Comparison of ENCODE assay signal across 14 mouse cellular contexts in the genomic region with DNA sequence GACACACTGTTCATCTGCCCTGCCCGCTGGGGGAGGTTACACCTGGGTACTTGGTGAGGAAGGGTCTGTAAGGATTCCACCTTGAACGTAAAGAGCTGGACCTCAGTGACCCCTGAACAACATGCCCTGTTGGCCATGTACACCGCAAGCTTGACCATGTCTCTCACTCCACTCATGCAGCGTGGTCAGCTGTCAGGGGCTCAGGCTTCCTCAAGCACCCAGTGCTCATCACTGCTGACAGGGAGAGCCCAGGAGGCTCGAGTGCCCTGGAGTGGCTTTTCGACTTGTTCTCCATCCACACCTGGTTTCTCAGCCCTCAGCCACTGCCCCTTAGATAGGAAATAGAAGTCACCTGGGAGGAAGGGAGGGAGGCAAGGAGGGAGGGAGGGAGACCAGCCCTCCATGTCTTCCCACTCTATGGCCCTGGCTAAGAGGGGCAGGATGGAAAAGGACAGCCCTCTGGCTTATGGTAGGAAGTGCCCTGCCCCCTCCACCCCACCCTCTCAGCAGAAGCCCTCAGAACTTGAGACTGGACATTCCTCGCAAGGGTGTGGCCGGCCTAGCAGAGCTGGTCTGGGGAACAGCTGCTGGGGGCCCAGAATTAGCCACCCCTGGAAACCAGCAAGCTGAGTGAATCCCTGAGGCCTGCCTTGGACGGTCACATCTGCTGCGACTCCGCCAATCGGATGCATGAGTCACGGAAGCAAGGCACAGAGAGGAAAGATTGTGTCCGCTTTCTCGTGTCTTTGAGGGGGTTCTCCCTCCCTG. TPM values are rescaled to one million over a fixed set of nuclear protein-coding genes. Genes with fewer than 3 reads are reported as not detected.
A peak's percentile ranks its signal among the peaks of the same experiment; 100 is the strongest.
DNase-seq lines count a peak whose midpoint lies in the region; ATAC-seq lines count a peak whose summit lies in the region.
"Had no signal": no experiment of that assay in that cellular context is flagged by ENCODE, and none has a peak within 500 bp of the region (broad histone marks: within the 10 kb centered on the region; RNA-seq: fewer than 3 reads in every experiment).

No protein-coding gene starts in this region.

- no peaks in the 10 kb centered on the region for H3K27me3 ChIP-seq in limb, embryonic 10.5 days (ENCODE audit: low read depth, poor library complexity, severe bottlenecking)
- H3K27me3 ChIP-seq in hindbrain, embryonic 13.5 days: no peaks in the 10 kb centered on the region
- no peaks in the 10 kb centered on the region for H3K27me3 ChIP-seq in midbrain, embryonic 10.5 days (ENCODE audit: low read depth, poor library complexity, severe bottlenecking)

- H3K36me3 ChIP-seq in limb, embryonic 10.5 days: no peaks in the 10 kb centered on the region
- H3K36me3 ChIP-seq in hindbrain, embryonic 13.5 days: no peaks in the 10 kb centered on the region
- no peaks in the 10 kb centered on the region for H3K36me3 ChIP-seq in midbrain, embryonic 10.5 days

- intact Hi-C loops in gastrocnemius, postnatal 14 days (cut with DNase I; ENCODE audit: low total_unique reads): no loop called here

- 68% methylated on average over 15 of the region's 15 CpGs for WGBS in limb, embryonic 10.5 days
- 83% methylated on average over 15 of the region's 15 CpGs for WGBS in hindbrain, embryonic 13.5 days
- WGBS in midbrain, embryonic 10.5 days: 81% methylated on average over 15 of the region's 15 CpGs

- peaks cover 8% of the 10 kb centered on the region for H3K4me1 ChIP-seq in limb, embryonic 10.5 days
- H3K4me1 ChIP-seq in hindbrain, embryonic 13.5 days (replicated peaks): no peaks in the 10 kb centered on the region
- peaks cover 7% of the 10 kb centered on the region; the same call in 1 of the 2 replicates for H3K4me1 ChIP-seq in midbrain, embryonic 10.5 days
- H3K4me1 ChIP-seq: megakaryocyte, embryonic 14.5 days had no signal

- no peak for ATAC-seq in hindbrain, embryonic 13.5 days (ENCODE audit: low FRiP score)
- ATAC-seq: forebrain, embryonic 16.5 days; hindbrain, postnatal 0 days had no signal

- H3K9me3 ChIP-seq in limb, embryonic 10.5 days (replicated peaks): no peaks in the 10 kb centered on the region
- H3K9me3 ChIP-seq in hindbrain, embryonic 13.5 days: peaks cover 5% of the 10 kb centered on the region; the same call in 1 of the 2 replicates
- H3K9me3 ChIP-seq in midbrain, embryonic 10.5 days (replicated peaks): no peaks in the 10 kb centered on the region; the same call in 1 of the 2 replicates
- H3K9me3 ChIP-seq: megakaryocyte, embryonic 14.5 days had no signal

- no peak overlapping the region for H3K4me3 ChIP-seq in limb, embryonic 10.5 days
- no peak overlapping the region for H3K4me3 ChIP-seq in hindbrain, embryonic 13.5 days
- no peak overlapping the region for H3K4me3 ChIP-seq in midbrain, embryonic 10.5 days
- H3K4me3 ChIP-seq: megakaryocyte, embryonic 14.5 days had no signal

- peak; percentile 98 for DNase-seq in heart, adult 11 months
- no peak for DNase-seq in heart, adult 8-10 months (ENCODE audit: low spot score)
- peak; percentile 19 for DNase-seq in 416B (ENCODE audit: low read depth)
- peak; percentile 74 for DNase-seq in gastrocnemius, postnatal 14 days
- DNase-seq in limb, embryonic 10.5 days (ENCODE audit: low spot score): no peak
- no peak for DNase-seq in spleen, adult 12 weeks (ENCODE audit: low spot score)
- no peak for DNase-seq in midbrain, embryonic 10.5 days (ENCODE audit: low spot score)
- DNase-seq: adrenal gland, postnatal 10 days had no signal

- H3K4me2 ChIP-seq in hindbrain, embryonic 13.5 days: no peak overlapping the region

- peak overlapping the region; percentile 19; the same call in 1 of the 2 replicates for H3K27ac ChIP-seq in limb, embryonic 10.5 days
- no peak overlapping the region for H3K27ac ChIP-seq in hindbrain, embryonic 13.5 days
- H3K27ac ChIP-seq in midbrain, embryonic 10.5 days (replicated peaks): no peak overlapping the region
- H3K27ac ChIP-seq: hindbrain, postnatal 0 days had no signal

- no peak overlapping the region for H3K9ac ChIP-seq in hindbrain, embryonic 13.5 days

RNA-seq across cellular contexts. Expression of a gene that starts 11.2 kb away (rescaled TPM):
- total RNA-seq in heart, adult 8-10 months (2022): 100 to 1,000 TPM; 423 to 464 (median 433) TPM
- 100 to 1,000 TPM; 352 to 422 TPM for total RNA-seq in gastrocnemius, postnatal 14 days (2021)
- polyA plus RNA-seq in limb, embryonic 10.5 days (2016; fragmentation: Nextera tagmentation; extraction: Ambion mirVana): 0.59 and 0.71 TPM in 2 replicates
- polyA plus RNA-seq in hindbrain, embryonic 13.5 days (2015; fragmentation: Nextera tagmentation; extraction: Ambion mirVana): 0.38 and 0.49 TPM in 2 replicates
- polyA plus RNA-seq in midbrain, embryonic 10.5 days (2016; fragmentation: Nextera tagmentation; extraction: Ambion mirVana): 0.32 and 0.59 TPM in 2 replicates
- total RNA-seq: common myeloid progenitor, adult 5-6 weeks; neutrophil, adult 5-6 weeks had no signal

RNA-seq across cellular contexts. Expression of a gene that starts 37.9 kb away (rescaled TPM):
- total RNA-seq in heart, adult 8-10 months (2022): 10 to 100 TPM; 19.4 to 21.8 (median 20.3) TPM
- 10 to 100 TPM; 25.9 to 29.5 TPM for total RNA-seq in gastrocnemius, postnatal 14 days (2021)
- polyA plus RNA-seq in limb, embryonic 10.5 days (2016; fragmentation: Nextera tagmentation; extraction: Ambion mirVana): 84.9 and 89.2 TPM in 2 replicates
- 75.0 and 76.2 TPM in 2 replicates for polyA plus RNA-seq in hindbrain, embryonic 13.5 days (2015; fragmentation: Nextera tagmentation; extraction: Ambion mirVana)
- polyA plus RNA-seq in midbrain, embryonic 10.5 days (2016; fragmentation: Nextera tagmentation; extraction: Ambion mirVana): 92.7 and 99.9 TPM in 2 replicates

RNA-seq across cellular contexts. Expression of a gene that starts 51.7 kb away (rescaled TPM):
- not detected for total RNA-seq in heart, adult 8-10 months (2022)
- total RNA-seq in gastrocnemius, postnatal 14 days (2021): under 1 TPM in 1 of 2 experiments, not detected in 1; 0.23 TPM
- 0.30 and 0.45 TPM in 2 replicates for polyA plus RNA-seq in limb, embryonic 10.5 days (2016; fragmentation: Nextera tagmentation; extraction: Ambion mirVana)
- 121 and 129 TPM in 2 replicates for polyA plus RNA-seq in hindbrain, embryonic 13.5 days (2015; fragmentation: Nextera tagmentation; extraction: Ambion mirVana)
- 20.0 and 30.2 TPM in 2 replicates for polyA plus RNA-seq in midbrain, embryonic 10.5 days (2016; fragmentation: Nextera tagmentation; extraction: Ambion mirVana)
- total RNA-seq: neutrophil, adult 5-6 weeks had no signal

Comparison
In these comparisons a context has a peak if more than half of its experiments do, and no peak if none do; other contexts are left out.
1. DNase-seq: peak in heart, adult 11 months (single experiment), 416B (single experiment) and gastrocnemius, postnatal 14 days (single experiment); none in heart, adult 8-10 months (single experiment), limb, embryonic 10.5 days (single experiment), spleen, adult 12 weeks (single experiment) and midbrain, embryonic 10.5 days (single experiment).
2. RNA of a gene that starts 51.7 kb away (polyA plus RNA-seq): 121 to 129 TPM in hindbrain, embryonic 13.5 days and 20.0 to 30.2 TPM in midbrain, embryonic 10.5 days; 0.30 to 0.45 TPM in limb, embryonic 10.5 days; every median in the first group is over 10 times any median in the second.